Mouse (Mus musculus) kidney, adult 9 months (tissue): Measurements from ENCODE around the gene Prtg.

Source experiments
- DNase-seq: peaks from one replicate; pipeline ENCODE4 v3.0.0; 2022

Prtg gene

GRCm38 (mm10) chr9:72862955-72863354 lies 56.3 kb downstream of the Prtg start:
- no peak for DNase-seq

GRCm38 (mm10) chr9:72863773-72864172 lies 57.1 kb downstream of the Prtg start:
- DNase-seq: no peak

GRCm38 (mm10) chr9:72867434-72867833 lies 60.8 kb downstream of the Prtg start:
- no peak for DNase-seq

GRCm38 (mm10) chr9:72868774-72869173 lies 62.1 kb downstream of the Prtg start:
- DNase-seq: no peak

- no peak for DNase-seq
Measured at GRCm38 (mm10) chr9:72871506-72872297, 65.0 kb downstream of the Prtg start.

GRCm38 (mm10) chr9:72872298-72873130 lies 65.8 kb downstream of the Prtg start:
- DNase-seq: no peak

- DNase-seq: no peak
Measured at GRCm38 (mm10) chr9:72875878-72876277, 69.2 kb downstream of the Prtg start.

- no peak for DNase-seq
Measured at GRCm38 (mm10) chr9:72877905-72878304, 71.2 kb downstream of the Prtg start.

- DNase-seq: no peak
Measured at GRCm38 (mm10) chr9:72878656-72879055, 72.0 kb downstream of the Prtg start.

- no peak for DNase-seq
Measured at GRCm38 (mm10) chr9:72879601-72880000, 72.9 kb downstream of the Prtg start.

- DNase-seq: no peak
Measured at GRCm38 (mm10) chr9:72880225-72880960, 73.7 kb downstream of the Prtg start.

GRCm38 (mm10) chr9:72881026-72881768 lies 74.5 kb downstream of the Prtg start:
- DNase-seq: peak; percentile 81

GRCm38 (mm10) chr9:72883940-72884339 lies 77.3 kb downstream of the Prtg start:
- peak; percentile 53 for DNase-seq

- DNase-seq: no peak
Measured at GRCm38 (mm10) chr9:72889777-72890176, 83.1 kb downstream of the Prtg start.

GRCm38 (mm10) chr9:72890499-72891085 lies 83.9 kb downstream of the Prtg start:
- no peak for DNase-seq

GRCm38 (mm10) chr9:72892761-72893160 lies 86.1 kb downstream of the Prtg start:
- DNase-seq: no peak

GRCm38 (mm10) chr9:72894796-72895352 lies 88.2 kb downstream of the Prtg start:
- no peak for DNase-seq

- DNase-seq: no peak
Measured at GRCm38 (mm10) chr9:72902057-72902456, 95.4 kb downstream of the Prtg start.

GRCm38 (mm10) chr9:72902611-72903010 lies 95.9 kb downstream of the Prtg start:
- DNase-seq: no peak

- DNase-seq: no peak
Measured at GRCm38 (mm10) chr9:72906693-72907103, 100.0 kb downstream of the Prtg start.

- no peak for DNase-seq
Measured at GRCm38 (mm10) chr9:72911381-72911780, 104.7 kb downstream of the Prtg start.

GRCm38 (mm10) chr9:72913551-72913950 lies 106.9 kb downstream of the Prtg start:
- no peak for DNase-seq
